Mouse (Mus musculus) adrenal gland, postnatal 4 days (tissue): Measurements from ENCODE around the gene Adamts3. TPM values are rescaled to one million over a fixed set of nuclear protein-coding genes. Genes with fewer than 3 reads are reported as not detected.

Experiments used
- DNase-seq, 2 experiments: peaks; one replicate each; pipeline ENCODE4 v3.0.0; 2021 to 2022; ENCODE audit warnings: low spot score in 2 of 2, mixed read lengths in 2 of 2
- long read RNA-seq, 2 experiments: library from polyadenylated mRNA; stranded (forward); transcript quantifications; one replicate each; pipeline ENCODE4 v2.0.0; 2021
- total RNA-seq, 2 experiments: library from RNA; stranded (reverse); gene quantifications; 2 replicates each; pipeline ENCODE4 v1.2.3; 2021

The Adamts3 gene
- total RNA-seq, result 1 to 10 TPM; 6.6 to 6.7 TPM
- long read RNA-seq, experiment 1, result 0 reads
- long read RNA-seq, experiment 2, partial matches to known transcripts, result 1 of 2 reads
- long read RNA-seq, experiment 2, other reads (novel, unspliced or antisense), result 1 of 2 reads

GRCm38 (mm10) chr5:89883051-89883907 is at the start of gene Adamts3:
Gene Adamts3 (minus strand): TSS chr5:89883334.
- DNase-seq, result peak; percentile 12 to 14

DNA sequence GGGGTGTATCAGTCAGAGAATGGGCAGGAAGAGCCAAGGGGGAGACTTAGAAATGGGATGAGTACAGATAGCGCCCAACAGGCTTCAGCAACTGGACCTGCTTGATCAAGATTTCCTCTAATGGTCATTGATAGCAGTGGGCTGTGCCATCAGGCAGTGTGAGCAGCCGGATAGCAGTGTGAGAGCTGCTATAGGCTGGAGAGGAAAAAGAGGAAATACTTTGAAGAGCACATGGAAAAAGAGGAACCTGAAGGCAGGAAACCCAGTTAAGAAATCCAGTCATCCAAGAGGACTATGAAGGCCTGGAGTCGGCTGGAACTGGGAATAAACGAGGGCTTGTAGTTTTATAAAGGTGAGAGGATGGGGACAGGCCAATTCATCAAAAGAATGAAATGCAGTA is 48.4 kb upstream of the Adamts3 start:
- no peak for DNase-seq

GRCm38 (mm10) chr5:89912359-89912758 is 29.2 kb upstream of the Adamts3 start:
- DNase-seq, result no peak

GRCm38 (mm10) chr5:89911950-89912349 is 28.8 kb upstream of the Adamts3 start:
- DNase-seq, result no peak

DNA sequence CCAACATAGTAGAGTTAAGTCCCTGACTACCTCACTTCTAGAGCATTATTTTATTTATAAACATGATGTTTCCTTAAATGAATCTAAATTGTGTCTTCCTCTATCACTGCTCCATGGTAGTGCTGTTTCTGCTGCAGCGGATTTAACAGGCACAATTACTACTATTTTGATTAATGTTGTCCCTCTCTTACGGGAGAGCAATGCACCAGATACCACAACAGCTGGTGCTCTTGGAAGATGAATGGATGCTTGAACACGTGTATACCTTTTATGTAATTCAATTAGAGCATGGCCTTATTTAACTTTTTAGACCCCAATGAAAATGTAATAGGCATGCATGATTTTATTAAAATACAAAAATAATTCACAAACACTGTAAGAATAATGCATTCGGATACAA is 28.4 kb upstream of the Adamts3 start:
- no peak for DNase-seq

GRCm38 (mm10) chr5:89906884-89907431 is 23.8 kb upstream of the Adamts3 start:
- no peak for DNase-seq

DNA sequence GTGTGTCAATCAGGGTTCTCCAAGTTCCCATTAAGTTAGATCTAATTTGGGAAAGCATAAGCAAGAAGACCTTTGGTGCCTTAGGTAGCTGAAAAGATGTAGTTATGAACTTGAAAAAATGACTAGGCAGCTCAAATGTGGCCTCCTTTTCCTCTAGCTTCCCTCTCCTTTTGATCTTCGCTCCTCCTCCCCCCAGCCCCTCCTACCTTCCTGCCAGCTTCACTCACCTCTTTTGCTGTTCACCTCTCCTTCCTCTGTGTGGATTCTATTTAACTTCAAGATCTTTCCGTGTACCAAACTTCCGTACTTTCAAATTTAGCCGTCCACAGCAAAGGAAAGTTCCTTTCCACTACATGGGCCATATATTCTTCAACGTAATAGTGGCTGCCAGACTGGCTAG is 17.9 kb upstream of the Adamts3 start:
- no peak for DNase-seq

DNA sequence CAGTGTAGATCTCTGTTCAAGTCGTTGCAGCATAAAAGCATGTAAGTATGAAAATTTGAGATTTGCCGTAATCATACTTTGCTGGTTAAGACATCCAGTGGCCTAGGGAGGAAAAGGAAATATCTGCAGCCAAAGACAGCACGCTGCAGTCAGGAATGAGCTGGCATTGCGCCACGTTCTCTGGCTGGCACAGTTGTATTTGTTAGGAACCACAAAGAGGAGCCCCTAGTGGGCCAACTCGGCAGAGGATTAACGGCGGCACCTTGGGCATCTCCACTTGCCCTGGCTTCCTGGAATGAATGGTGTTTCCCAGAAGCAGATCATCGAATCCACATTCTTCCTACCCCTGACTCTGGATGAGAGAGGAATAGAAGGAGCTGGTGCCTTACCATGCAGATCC is 14.4 kb upstream of the Adamts3 start:
- DNase-seq, result peak in 1 of 2 experiments; percentile 13

DNA sequence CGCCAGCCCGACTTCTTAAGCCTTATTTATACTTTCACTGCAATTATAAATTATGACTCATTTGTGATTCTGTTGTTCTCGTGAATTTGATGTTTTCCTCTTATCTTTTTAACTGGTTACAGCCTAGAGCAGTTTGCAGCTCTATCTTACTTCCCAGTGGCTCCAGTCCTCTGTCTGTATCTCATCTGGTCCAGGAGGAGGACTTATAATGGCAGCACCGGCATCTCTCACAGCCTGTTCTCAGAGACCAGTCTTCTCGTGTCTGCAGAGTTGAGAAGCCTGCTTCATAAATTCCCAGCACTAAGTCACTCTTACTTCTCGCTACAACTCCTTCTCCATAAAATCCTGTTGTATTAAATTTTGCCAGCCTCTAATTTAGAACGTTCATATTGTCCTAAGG is 12.4 kb upstream of the Adamts3 start:
- DNase-seq, result no peak

- DNase-seq, result no peak
These were observed 1.9 kb upstream of the Adamts3 start for GRCm38 (mm10) chr5:89884991-89885390.

- no peak for DNase-seq
These were observed 722 bp upstream of the Adamts3 start for GRCm38 (mm10) chr5:89883908-89884204.

GRCm38 (mm10) chr5:89882091-89882734 is 921 bp downstream of the Adamts3 start:
- peak; percentile 9 to 22 for DNase-seq

DNA sequence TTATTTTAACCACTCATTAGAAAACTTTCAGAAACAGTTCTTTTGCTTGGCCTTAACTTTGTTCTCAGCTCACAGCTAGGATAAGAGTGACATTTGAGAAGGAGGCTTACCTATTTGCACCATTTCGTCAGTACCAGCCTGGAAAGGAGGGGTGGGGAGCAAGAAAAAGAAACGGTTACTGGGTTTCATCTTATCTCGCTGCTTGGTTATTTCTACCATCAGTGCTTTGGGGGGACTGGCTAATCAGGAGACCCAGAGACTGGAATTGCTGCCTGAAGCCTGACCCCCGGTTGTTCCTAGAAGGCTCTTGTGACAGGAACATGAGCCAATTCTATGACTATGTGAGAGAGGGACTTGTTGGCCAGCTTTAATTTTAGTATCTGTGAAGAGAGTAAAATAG is 1.7 kb downstream of the Adamts3 start:
- DNase-seq, result no peak

- DNase-seq, result no peak
These were observed 4.2 kb downstream of the Adamts3 start for GRCm38 (mm10) chr5:89878866-89879392.

DNA sequence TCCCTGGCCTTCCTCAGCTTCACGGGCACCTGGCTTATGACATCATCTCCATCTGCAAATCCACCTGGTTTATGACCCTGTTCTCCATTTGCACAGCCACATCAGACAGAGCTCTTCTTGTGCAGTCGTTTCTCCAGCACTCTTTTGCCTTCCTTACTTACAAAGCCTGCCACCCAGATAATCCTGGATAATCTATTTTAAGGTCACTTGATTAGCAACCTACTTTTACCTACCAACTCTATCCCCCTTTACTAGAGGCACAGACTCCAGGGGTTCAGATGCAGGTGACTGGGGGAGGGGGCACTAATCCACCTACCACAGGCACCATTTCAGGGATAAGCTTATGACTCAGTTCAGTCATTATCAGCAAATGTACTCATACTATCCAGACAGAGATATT is 10.5 kb downstream of the Adamts3 start:
- no peak for DNase-seq

- no peak for DNase-seq
These were observed 23.5 kb downstream of the Adamts3 start for GRCm38 (mm10) chr5:89859603-89860002.

DNA sequence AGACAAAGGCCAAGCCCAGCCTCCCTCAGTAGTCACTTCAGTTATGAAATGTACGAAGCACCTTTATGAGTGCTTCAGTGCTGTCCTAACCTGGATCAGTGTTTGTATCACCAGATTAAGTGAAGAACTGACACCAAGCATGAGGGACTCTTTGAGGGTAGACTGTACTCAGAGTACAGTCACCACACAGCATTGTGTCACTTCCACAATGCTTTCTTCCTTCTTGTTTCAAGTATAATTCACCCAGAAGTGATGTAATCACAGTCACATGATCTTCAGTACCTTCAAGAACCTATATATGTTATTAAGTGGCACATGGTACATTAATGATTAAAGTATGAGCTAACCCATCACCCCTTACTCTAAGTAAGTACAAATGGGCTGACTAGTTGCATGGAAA is 24.3 kb downstream of the Adamts3 start:
- no peak for DNase-seq

DNA sequence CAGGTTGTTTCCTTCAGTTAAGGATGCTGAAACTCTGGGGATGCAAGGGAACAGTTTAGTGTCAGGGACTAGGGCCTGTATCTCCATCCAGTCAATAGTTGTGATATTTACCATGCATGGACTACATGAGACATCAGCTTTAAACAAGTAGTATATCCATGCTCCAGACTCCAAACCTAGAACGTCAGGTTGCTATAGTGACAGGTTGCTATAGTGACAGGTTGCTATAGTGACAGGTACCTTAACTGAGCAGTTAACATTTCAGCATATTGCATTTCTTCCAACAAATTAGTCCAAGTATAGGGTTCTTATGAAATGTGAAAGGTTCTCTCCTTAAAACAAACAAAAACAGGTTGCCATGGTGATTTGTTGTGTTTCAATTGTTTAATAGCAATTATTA is 36.6 kb downstream of the Adamts3 start:
- DNase-seq, result no peak

- peak in 1 of 2 experiments; percentile 15 for DNase-seq
These were observed 38.8 kb downstream of the Adamts3 start for GRCm38 (mm10) chr5:89844354-89844753.

GRCm38 (mm10) chr5:89843478-89843877 is 39.7 kb downstream of the Adamts3 start:
- DNase-seq, result no peak

- no peak for DNase-seq
These were observed 43.5 kb downstream of the Adamts3 start for GRCm38 (mm10) chr5:89839627-89840026.

GRCm38 (mm10) chr5:89821175-89821574 is 62.0 kb downstream of the Adamts3 start:
- no peak for DNase-seq
